Mouse (Mus musculus): ENCODE measurements around the gene Fcgbp. TPM values are rescaled to one million over a fixed set of nuclear protein-coding genes. Genes with fewer than 3 reads are reported as not detected.
"Not testable (repeated sequence)": the region's sequence is repeated elsewhere in the genome, so short reads cannot be mapped to it uniquely, and the experiment has no call there.

The Fcgbp gene
- under 1 TPM in 1 of 2 experiments, not detected in 1; 0.19 TPM for polyA plus RNA-seq (2017; shearing (Covaris generic))

GRCm38 (mm10) chr7:28070531-28071298, at the start of gene Fcgbp:
Fcgbp (plus strand) TSS chr7:28071236.
- ATAC-seq: no peak

GRCm38 (mm10) chr7:28044524-28044923, 26.5 kb upstream of the Fcgbp start:
- ATAC-seq: no peak

- peak; percentile 98 for ATAC-seq
Measured at GRCm38 (mm10) chr7:28049476-28050409, 21.3 kb upstream of the Fcgbp start, which contains the start of gene Psmc4. Psmc4 (minus strand) TSS chr7:28050101.

- ATAC-seq: no peak
Measured at GRCm38 (mm10) chr7:28050584-28050983, 20.5 kb upstream of the Fcgbp start.

- no peak for ATAC-seq
Measured at GRCm38 (mm10) chr7:28053046-28053930, 17.7 kb upstream of the Fcgbp start.

- ATAC-seq: no peak
Measured at GRCm38 (mm10) chr7:28059972-28060371, 11.1 kb upstream of the Fcgbp start.

- ATAC-seq: no peak
Measured at GRCm38 (mm10) chr7:28068661-28069060, 2.4 kb upstream of the Fcgbp start.

- no peak for ATAC-seq
Measured at GRCm38 (mm10) chr7:28069546-28070172, 1.4 kb upstream of the Fcgbp start.

GRCm38 (mm10) chr7:28084215-28084614, 13.2 kb downstream of the Fcgbp start:
- no peak for ATAC-seq

GRCm38 (mm10) chr7:28086236-28086635, 15.2 kb downstream of the Fcgbp start:
- ATAC-seq: no peak

GRCm38 (mm10) chr7:28093541-28093940, 22.5 kb downstream of the Fcgbp start:
- ATAC-seq: no peak

GRCm38 (mm10) chr7:28099101-28099500, 28.1 kb downstream of the Fcgbp start:
- ATAC-seq: no peak

- ATAC-seq: no peak
Measured at GRCm38 (mm10) chr7:28100596-28101590, 29.9 kb downstream of the Fcgbp start.

GRCm38 (mm10) chr7:28102936-28103335, 31.9 kb downstream of the Fcgbp start:
- not testable (repeated sequence) for ATAC-seq

GRCm38 (mm10) chr7:28104670-28105069, 33.6 kb downstream of the Fcgbp start:
- no peak for ATAC-seq

- no peak for ATAC-seq
Measured at GRCm38 (mm10) chr7:28106241-28106640, 35.2 kb downstream of the Fcgbp start.

GRCm38 (mm10) chr7:28114648-28115047, 43.6 kb downstream of the Fcgbp start:
- ATAC-seq: no peak

- ATAC-seq: no peak
Measured at GRCm38 (mm10) chr7:28129166-28129565, 58.1 kb downstream of the Fcgbp start, which contains the start of gene 9530053A07Rik. 9530053A07Rik (plus strand) TSS chr7:28129466.

GRCm38 (mm10) chr7:28137613-28138012, 66.6 kb downstream of the Fcgbp start:
- ATAC-seq: no peak

GRCm38 (mm10) chr7:28148263-28148662, 77.2 kb downstream of the Fcgbp start:
- ATAC-seq: no peak

Measured in activated CD4-positive, CD25-positive, alpha-beta regulatory T cell, adult 4 months (primary cell).